Mouse (Mus musculus) embryo, embryonic 11.5 days (tissue): Measurements from ENCODE around the gene Slc1a1.

Experiments
- DNase-seq: peaks from one replicate; pipeline ENCODE4 v3.0.0-alpha.2; 2012; ENCODE audit warnings: low read depth, low spot score

Gene Slc1a1

GRCm38 (mm10) chr19:28852001-28852400 is 17.2 kb downstream of the Slc1a1 start:
- no peak for DNase-seq

DNA sequence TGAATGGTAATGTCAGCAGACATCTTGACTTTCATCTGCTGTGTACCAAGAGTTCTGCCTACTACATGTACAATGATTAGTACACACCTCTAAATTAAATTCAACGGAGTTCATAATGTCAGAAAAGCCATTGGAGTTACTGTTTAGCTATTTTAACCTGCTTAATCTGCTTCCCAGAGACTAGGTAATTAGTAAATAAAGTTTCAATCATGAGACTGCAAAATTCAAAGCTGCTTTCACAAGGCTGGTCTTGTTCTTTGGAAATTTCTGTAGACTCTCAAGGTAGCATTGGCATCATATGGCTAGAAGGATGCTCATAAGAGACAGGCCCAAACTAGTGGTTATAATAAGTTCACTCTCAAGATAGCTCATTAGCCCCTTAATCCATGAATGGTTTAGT is 20.0 kb downstream of the Slc1a1 start:
- DNase-seq = no peak

DNA sequence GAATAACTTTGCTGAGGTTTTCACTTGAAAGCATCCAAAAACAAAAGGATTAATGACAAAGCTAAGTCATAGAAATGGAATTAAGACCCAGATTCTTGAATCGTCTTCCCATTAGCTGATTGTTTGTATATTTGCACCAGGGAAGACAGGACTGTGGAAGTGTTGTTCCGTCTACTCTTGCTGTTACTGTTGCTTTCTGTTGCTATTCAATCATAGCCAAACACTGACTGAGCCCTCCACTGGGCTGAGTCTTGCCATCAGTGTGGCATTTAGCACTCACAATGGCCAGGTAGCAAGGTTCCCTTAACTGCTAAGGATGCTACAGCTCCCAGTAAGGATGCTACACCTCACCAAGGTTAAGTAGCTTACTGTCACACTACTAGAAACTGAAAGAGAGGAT is 25.4 kb downstream of the Slc1a1 start:
- no peak for DNase-seq

GRCm38 (mm10) chr19:28863626-28864025 is 28.8 kb downstream of the Slc1a1 start:
- no peak for DNase-seq

GRCm38 (mm10) chr19:28864981-28865380 is 30.1 kb downstream of the Slc1a1 start:
- no peak for DNase-seq

DNA sequence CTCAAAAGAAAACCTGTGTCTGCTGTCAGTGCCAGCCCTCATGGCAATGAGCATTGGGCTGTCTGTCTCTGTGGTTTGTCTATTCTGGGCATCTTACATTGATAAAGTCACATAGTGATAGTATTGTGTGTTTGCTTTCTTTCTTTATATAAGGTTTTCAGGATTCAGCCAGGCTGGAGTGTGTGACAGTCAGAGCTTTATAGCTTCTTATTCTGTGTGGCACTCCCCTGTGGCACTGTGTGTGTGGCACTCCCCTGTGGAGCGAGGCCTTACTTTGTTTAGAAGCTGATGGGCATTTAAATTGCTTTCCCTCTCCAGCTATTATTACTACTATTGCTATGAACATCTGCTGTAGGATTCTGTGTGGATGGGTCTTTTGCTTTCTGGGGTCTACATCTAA is 30.7 kb downstream of the Slc1a1 start:
- DNase-seq = no peak

DNA sequence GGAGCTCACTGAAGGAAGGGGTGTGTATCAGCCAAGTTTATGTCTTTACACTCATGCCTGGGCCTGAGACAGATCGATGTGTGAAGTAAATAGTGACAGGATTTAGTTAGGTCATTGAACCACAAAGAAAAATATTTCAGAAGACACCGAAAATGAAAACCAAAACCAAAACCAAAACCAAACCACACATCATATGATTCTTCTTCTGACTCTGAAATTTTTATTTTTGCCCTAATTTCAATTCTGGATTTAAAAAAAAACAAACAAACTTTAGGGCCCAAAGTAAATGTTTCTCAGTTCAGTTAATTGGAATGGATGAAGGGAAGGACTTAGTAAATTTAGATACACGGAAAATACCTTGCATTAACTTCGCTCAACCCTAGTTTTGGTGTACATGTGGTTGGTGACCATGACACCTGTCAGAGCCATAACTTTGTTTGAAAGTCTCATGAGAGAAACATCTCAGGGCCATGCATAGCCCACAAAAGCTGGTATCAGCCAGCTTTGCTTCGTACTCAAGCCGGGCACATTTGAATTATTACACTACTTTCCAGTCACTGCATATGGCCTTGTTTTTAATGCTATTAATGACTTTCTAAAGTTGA is 34.5 kb downstream of the Slc1a1 start:
- DNase-seq = no peak

GRCm38 (mm10) chr19:28870351-28870750 is 35.5 kb downstream of the Slc1a1 start:
- DNase-seq = no peak

- DNase-seq = no peak
These were observed 44.6 kb downstream of the Slc1a1 start for GRCm38 (mm10) chr19:28879476-28879875.

DNA sequence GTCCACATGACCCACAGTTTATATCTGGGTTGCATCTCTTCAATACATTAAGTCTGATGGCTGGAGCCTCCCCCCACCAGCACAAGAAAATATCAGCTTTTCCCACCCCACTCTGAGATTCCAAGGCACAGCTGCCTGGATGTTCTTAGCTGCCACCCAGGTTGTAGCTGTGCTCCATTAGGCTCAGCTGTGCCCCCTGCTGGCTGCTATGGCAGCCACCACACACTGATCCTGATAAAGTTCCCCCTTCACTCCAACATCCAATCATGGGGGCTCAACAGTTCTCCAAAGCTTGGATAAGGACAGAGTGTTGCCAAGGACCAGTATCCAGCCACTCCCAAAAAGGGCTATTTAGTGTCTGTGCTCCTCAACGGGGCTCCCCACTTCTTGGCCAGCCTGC is 48.3 kb downstream of the Slc1a1 start:
- peak; percentile 22 for DNase-seq

GRCm38 (mm10) chr19:28888496-28888895 is 53.6 kb downstream of the Slc1a1 start:
- no peak for DNase-seq

DNA sequence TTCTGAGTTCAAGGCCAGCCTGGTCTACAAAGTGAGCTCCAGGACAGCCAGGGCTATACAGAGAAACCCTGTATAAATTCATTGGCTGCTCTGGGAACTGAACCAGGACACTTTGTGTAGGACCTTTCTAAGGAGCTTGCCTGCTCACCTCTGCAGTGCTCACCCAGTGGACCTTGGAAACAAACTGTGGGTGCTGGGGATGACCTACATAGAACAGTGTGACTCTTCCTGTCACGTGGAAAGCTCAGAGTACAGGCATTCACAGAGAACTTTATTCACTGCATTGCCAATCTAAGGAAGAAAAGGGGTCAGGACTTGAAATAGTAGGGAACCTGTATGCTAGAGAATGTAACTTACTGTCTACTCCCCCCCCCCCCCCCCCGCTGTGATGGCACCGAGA is 54.4 kb downstream of the Slc1a1 start:
- DNase-seq = no peak

DNA sequence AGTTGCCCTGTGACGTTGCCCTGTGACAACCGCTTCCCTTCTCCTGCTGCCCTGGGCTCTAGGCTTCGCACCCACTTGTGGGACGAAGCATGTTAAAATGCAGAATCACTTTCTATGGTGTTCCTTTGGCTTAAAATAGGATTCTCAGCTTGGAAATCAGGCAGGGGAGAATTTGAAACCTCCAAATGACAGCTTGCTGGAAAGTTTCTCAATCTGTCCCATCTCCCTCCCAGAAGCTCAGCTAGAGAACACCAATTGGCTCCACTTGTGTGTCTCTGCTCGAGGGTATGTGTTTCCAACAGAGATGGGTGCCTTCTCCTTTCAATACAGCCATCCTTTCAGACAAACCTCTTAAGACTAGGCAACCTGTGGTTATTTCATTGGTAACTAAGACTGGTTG is 56.4 kb downstream of the Slc1a1 start:
- no peak for DNase-seq

DNA sequence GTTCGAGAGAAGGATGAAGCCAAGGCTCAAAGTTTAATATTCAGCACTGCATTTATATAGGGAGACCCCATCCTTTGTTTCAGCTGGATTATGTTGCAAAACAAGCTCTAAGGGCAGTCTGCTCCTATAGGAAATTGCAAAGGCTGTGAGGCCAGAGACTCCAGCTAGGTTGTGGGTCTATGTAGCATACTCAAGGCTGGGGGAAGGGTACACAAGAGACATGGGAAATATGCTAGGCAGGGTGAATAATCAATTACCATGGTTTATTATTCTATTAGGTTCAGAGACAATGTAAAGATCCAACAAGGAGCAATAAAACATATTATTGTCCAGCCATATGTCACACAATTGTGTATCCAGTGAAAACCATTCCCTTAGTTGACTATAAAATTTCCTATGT is 57.0 kb downstream of the Slc1a1 start:
- DNase-seq = no peak

DNA sequence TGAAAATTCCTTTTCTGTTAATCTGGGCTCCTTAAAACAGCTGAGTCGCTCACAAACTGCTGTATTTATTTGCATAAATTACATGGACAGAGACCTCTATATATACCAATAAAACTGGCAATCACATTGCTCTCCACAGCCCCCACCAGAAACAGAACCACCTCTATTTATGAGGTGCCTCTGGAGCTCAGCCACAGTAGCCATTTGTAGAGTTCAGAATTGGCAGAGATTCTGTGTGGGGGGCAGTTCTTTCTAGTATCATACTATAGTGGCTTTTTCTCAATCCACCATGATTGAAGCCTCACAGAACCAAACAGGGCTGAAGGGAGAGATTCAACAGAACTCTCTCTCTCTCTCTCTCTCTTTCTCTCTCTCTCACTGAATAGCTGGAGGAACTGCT is 61.8 kb downstream of the Slc1a1 start:
- DNase-seq = no peak

DNA sequence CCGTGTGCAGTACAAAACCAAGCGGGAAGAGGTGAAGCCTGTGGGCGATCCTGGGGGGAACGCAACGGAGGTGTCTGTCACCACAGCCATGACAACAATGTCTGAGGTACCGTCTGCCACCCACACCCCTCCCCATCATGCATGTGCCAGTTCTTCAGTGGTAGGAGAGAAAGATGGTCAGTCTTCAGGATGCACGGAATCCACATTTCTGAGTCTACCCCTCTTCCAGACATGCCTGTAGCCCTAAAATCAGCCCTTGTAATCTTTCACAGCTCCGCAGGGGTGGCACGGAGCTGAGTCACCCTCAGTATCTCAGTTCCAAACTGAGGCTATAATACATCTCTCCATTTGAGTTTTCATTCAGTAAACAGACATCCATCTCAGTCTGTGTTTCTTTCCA is 62.6 kb downstream of the Slc1a1 start:
- no peak for DNase-seq

- no peak for DNase-seq
These were observed 65.9 kb downstream of the Slc1a1 start for GRCm38 (mm10) chr19:28900771-28901170.

- DNase-seq = no peak
These were observed 67.3 kb downstream of the Slc1a1 start for GRCm38 (mm10) chr19:28902111-28902510.

DNA sequence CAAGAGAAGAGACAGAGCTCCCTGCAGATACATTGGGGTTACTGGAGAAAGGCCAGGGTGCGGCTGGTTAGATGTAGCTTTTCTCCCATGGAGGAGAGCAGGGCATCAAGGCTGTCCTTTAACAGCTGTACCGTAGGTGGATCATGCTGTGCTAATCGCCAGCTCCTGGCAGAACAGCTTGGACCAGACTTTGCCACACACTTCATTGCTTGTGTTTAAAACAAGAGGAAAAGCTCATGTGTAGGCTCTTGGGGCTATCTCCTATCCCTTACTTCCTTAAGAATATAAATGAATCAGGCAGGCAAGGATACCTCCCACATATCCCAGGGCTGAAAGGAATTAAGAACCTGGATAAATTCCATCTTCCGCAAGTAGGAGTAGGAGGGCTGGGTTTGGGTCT is 68.0 kb downstream of the Slc1a1 start:
- DNase-seq = no peak

DNA sequence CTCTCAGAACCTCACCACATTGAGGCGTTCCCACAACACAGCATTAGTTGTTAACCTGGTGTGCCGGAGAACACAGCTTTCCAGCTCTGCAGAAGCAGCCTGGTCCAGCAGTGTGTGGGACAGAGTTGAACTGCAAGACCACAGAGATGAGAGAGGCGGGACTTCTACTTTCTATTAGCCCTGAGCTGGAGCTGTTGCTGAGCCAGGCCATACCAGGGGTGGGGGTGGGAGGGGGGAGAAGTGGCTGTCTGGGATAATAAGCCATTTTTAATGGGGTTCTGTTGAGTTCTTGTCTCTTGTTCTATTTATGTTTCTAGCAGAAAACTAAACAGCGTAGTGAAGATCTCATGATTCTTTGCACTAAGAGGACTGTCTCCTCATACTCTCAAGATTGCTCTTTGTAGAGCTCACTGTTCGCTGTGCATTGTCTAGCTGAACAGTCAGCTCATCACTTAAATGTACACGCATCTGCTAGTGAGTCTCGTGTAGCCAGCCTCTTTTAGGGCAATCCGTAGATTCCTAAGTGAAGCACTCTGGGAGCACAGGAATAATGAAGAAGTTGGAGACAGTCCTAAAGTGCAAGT is 68.8 kb downstream of the Slc1a1 start:
- no peak for DNase-seq

DNA sequence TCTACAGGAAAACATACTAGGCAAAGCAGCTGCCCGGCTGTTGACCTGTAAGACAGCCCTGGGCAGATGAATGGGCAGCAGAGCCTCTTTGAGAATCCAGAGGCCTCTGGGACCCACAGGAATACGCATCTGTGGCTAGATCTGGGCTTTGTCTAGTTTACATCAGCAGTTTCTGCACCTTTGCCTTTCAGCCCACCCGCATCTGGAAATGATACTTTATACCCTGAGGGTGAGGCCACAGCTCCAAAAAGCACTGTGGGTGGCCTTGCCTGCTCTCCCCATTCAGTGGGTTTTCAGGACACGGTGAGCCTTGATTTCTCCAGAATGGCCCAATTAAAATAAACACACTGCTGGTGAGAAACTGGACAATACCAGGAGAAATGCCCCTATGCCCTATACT is 73.3 kb downstream of the Slc1a1 start:
- DNase-seq = no peak

DNA sequence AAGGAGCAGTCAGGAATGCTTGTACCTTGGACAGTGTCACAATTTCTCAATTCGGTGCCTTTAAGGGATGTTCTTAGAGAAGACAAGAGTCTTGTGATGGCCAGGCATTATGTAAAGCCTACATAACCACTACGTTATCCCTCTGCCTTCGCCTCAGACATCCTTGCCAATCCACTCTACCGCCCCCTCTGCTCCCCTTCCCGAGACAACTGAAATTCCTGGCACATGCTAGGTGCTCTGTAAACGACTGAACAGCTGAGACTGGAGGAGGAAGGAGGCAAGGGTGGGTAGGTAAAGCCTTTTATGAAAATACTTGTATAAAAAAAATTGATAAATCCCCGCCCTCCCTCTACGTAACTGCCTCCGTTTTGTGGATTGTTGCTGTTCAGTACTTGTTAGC is 73.8 kb downstream of the Slc1a1 start:
- DNase-seq = no peak

DNA sequence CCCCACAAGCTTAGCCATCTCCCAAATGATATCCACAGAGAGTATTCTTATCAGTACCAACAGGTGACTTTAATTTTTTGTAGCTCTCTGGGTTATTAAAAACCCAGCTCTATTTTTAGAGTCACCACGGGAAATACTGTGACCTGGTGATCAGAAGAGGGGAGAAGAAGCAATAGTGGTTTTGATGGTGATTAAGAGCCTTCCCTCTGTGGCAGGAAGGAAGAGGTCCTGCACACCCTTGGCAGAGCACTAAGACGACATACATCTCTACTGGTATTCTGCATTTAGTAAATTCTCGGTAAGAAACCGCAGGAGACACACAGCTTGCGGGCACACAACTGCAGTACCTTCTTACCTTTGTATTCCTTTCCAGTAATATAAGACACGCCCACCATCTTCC is 79.7 kb downstream of the Slc1a1 start:
- no peak for DNase-seq
